Mouse (Mus musculus): ENCODE data around the gene Banp.

The Banp gene

DNA sequence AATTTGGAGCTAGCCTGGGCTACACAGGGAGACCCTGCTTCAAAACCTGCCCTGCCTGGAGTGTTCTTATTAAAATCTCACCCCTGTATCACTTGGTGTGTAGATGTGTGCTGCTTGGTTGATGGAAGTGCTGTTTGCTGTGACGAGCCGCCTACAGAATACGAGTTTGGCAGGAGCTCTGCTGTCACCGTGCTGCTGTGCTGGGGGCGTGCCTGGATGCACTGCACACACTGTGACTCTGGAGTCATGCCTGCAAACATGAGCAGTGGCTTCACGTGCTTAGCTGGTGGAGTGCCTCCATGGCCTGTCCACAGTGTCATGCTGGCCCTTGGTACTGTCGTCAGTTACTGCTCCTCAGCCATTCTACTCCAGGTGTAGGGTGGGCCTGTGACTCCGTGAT, 109.4 kb downstream of the Banp start:
- no peak for DNase-seq (ENCODE audit: low spot score)

DNA sequence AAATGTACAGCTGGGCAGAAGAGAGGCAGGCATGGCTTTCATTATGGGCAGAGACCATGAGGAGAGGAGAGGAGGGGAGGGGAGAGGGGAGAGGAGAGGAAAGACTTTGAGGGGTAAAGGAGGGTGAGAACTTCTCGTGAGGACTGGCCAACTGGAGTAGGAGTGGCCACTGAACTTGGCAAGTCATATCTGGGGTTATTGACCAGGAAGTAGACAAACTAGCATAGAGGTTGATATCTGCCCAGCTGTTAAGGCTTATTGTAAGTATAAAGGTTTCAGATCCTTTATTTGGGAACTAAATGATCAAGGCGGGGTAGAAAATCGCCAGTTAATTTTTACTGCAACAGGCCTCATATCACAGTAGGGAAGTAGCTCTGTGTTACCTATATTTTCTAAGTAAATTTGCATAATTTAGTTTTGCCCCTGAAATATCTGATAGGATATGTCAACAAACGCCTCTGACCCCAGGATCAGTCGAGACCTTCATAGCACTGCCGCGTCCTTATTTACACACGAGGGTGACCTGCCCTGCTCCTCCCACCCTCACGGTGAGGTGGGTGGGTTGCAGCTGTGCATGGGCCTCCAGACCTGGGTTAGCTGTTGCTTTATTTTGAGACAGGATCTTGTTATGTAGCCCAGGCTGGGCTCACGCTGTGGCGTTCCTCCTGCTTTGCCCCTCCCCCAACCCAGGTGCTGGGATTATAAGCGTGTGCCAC, 113.1 kb downstream of the Banp start:
- no peak for DNase-seq (ENCODE audit: low spot score)

DNA sequence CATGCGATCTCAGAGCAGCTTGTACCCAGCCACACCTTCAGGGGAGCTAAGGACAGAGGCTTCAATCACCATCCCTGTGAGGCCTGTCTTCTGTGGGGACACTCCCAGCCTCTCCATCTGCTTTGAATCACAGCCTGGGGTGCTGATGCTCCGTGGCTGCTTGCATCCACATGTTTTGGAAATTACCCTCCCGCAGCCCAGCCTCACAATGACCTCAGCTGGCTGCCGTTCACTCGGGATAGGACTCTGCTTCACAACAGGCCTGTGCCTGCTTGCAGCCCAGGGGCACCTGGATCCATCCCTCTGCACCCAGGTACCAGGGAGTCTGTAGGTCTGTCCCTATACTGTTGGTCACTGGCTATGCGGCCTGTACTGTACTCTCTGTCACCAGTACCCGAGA, 114.8 kb downstream of the Banp start:
- DNase-seq (ENCODE audit: low spot score) = no peak

DNA sequence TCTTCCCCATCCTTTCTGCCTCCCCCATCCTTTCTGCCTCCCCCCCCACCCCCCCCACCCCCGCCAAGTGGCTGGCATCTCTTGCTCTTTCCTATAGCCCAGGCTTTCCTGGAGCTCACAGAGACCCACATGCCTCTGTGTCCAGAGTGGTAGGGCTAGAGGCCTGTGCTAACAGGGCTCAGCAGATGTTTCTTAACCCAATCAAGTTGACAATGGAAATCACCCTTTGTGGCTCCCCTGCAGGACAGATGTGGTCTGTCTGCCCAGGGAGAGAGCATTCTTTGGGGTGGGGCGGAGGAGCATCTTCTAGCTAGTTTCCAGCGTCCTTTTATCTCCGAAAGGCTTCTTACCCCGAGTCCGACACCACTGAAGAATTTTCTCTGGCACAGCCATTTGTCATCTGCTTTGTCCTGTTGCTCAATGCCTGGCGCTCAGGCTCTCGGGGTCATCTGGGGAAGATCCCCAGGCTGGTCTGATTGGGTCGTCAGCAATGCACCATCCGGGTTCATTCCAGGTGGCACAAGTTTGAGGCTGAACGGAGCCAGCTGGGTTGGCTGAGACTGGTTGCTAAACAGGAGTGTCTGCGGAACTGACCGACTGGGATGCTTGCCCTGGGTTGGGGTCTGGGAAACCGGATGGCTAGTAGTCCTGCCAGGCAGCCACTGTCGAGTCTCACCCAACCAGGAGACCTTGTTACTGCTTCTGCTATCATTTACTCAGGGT, 118.4 kb downstream of the Banp start:
- no peak for DNase-seq (ENCODE audit: low spot score)

DNA sequence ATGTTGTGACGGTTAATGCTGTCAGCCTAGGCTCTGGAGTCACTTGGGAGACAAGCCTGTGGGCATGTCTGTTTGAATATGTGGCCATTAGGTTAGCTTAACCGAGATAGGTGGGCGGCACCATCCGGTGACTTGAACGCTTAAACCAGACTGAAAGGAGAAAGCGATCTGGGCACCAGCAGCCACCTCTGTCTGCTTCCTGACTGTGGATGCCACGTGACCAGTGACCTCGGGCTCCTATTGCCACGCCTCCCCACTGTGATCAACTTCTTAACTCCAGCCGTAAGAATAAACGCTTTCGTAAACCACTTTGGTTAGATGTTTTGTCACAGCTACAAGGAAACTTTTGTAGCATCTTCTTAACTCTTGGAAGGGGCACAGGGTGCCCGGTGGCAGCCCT, 119.1 kb downstream of the Banp start:
- no peak for DNase-seq (ENCODE audit: low spot score)

DNA sequence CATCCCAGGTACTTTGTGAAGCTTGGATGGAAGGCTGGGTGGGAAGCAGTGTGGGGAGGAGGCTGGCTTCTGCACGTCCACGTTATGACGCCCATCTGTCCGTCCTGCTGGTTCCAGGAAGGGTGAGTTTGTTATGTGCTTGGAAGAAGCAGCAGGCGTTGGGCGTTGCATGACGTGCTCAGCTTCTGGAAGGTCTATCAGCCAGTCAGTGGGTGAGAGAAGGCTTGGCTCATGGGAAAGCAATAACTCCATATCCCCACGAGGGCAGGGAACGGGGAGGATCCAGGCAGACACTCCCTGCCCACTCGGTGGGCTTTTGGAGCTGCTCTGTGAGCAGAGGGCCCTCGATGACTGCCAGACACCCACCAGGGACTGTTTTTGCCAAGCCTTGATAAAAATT, 119.7 kb downstream of the Banp start:
- no peak for DNase-seq (ENCODE audit: low spot score)

DNA sequence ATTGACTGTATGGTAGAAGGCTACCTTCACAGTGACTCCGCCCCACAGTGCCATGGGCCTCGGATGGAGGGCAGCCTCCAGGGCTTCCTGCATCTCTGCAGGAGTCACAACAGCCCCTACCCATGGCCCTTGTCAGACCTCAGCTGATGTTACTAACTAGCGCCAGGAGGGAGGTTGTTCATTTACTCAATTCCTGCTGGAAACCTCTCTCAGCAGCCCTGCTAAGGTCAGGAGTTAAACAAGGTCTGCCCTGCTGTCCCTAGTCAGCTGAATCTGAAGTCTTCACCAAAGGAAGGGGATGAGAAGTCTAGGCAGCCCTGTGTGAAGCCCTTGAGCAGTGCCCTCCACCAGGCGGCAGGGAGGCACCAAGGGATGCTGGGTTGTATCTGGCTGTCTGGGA, 121.6 kb downstream of the Banp start:
- DNase-seq (ENCODE audit: low spot score) = no peak

DNA sequence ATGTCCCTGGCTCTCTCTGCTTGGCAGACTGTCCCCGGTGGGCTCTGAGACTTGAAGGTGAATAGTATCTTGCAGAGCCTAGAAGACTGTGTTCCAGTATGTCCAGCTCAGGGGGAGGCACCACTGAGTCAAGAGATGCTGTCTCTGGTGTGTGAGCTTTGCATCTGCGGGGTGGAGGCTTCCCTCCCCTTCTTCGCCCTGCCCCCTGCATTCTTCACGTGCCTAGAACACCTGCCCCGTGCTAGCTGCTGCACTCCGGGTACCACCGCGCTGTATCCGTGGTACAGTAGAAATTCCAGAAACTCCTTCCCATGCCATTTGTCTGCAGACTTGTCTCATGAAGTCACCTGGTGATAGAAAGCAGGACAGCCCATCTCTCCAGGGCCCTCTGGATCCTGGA, 124.4 kb downstream of the Banp start:
- no peak for DNase-seq (ENCODE audit: low spot score)

DNA sequence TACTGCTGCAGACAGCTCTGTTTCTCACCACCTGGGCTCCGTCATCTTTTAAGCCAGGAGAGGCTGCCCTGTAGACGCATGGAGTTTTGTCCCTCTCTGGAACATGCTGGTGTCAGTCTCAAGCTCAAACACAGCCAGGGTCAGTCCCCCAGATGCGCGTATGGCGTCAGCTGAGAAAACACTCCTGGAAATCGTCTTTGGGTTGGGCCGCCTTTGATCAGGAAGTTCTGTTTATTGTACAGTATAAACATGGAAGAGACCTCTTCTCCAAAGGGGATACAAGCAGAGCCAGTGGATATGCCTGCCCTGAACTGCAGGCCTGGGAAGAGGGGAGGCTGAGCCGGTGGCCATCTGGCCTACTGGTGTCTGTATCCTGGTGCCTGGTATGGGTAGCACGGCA, 124.9 kb downstream of the Banp start:
- no peak for DNase-seq (ENCODE audit: low spot score)

DNA sequence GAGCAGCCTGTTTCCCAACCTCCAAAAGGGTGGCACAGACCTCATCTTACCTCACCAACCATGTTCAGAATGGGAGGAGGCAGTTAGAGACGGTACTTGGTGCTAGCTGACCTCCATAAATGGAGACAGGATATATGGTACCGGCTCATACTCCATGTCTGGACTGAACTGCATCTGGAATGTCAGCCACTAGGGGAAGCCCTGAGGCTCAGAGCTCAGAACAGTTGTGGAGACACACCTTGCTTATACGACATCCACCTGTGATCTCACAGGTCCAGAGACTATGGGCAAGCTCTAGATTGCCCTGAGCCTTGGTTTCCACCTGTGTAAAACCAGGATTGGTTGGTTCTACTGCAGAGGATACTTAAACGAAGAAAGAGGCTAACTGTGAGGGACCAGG, 125.4 kb downstream of the Banp start:
- DNase-seq (ENCODE audit: low spot score) = no peak

DNA sequence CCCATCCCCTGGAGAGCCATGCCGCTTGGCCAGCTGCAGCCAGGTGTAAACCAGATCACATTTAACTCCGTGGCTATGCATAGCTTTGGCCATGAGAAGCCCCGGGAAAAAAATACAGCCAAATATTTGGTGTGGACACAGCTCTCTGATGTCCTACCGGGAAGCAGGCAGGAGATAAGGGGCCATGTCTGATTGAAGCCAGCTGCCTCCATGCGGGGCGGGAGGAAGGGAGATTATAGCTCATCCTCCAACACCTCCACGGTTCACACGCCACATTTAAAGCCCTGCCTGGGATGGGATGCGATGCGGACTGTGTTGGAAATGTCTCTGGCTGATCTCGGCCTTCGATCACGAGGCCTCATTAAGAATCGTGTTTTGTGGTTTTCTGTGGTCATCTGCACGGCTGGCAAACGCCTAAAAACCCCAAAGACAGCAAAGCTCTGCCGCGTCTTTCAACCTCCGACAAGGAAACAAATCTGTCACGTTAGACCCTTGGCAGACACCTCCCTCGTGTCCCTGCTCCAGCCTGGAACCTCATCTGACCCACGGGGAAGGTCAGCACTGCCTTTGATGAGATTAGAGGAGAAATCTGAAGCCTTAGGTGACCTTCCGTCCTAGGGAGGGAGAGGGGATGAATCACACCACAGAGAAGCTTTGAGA, 126.8 kb downstream of the Banp start:
- DNase-seq (ENCODE audit: low spot score) = no peak

DNA sequence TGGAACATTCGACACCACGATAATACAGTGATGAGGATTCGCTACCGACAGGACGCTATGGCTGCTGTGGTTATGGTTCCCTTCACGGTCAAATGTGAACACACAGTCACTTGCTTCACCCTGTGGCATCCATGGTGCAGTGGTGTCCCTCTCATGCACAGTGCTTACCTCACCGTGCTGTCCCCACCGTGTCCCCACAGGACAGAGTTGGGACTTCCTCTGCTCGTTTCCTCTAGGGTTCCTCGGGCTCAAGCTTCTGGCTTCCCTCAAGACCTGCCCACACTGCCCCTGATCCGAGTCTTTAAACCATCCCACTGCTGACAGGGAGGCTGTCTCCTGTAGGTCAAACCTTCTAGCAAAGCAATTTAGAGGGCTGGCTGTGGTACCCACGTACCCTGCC, 128.8 kb downstream of the Banp start:
- DNase-seq (ENCODE audit: low spot score) = no peak

All from adipocyte (in vitro differentiated cells).